Mouse (Mus musculus) hindbrain, postnatal 0 days (tissue): ENCODE measurements at regions not wholly inside any gene's neighbourhood (a gene's known extent, or its start where the extent isn't known, plus 50 kb on each side); places are given as distances from the start of the nearest gene placed in this dataset.
"Not testable (repeated sequence)": the region's sequence is repeated elsewhere in the genome, so short reads cannot be mapped to it uniquely, and the experiment has no call there.

ENCODE experiments used
- ATAC-seq: fragments of 200-750 bp; cut with Nextera tagmentation; 2 replicates; pipeline ENCODE4 v1.8.0; 2017; ENCODE audit warnings: mild to moderate bottlenecking, moderate TSS enrichment, moderate library complexity
- DNase-seq: peaks from one replicate; pipeline ENCODE4 v3.0.0-alpha.2; 2015; ENCODE audit warnings: low spot score
- H3K27ac ChIP-seq: fragments of 300-500 bp; sonication (generic); 2 replicates; pipeline ENCODE4 v1.5.1; 2014; ENCODE audit warnings: mild to moderate bottlenecking
- H3K27me3 ChIP-seq: fragments of 300-500 bp; sonication (generic); 2 replicates; pipeline ENCODE4 v1.6.1; 2014; ENCODE audit warnings: low read length, mixed read lengths; ENCODE audit not compliant: insufficient read depth
- H3K36me3 ChIP-seq: fragments of 300-500 bp; sonication (generic); 2 replicates; pipeline ENCODE4 v1.6.1; 2014; ENCODE audit warnings: low read length, mixed read lengths; ENCODE audit not compliant: insufficient read depth
- H3K4me1 ChIP-seq: fragments of 300-500 bp; sonication (generic); 2 replicates; pipeline ENCODE4 v1.6.1; 2014; ENCODE audit warnings: antibody characterized with exemption, low read length, mixed read lengths; ENCODE audit not compliant: insufficient read depth
- H3K4me2 ChIP-seq: fragments of 300-500 bp; sonication (generic); 2 replicates; pipeline ENCODE4 v1.6.1; 2014; ENCODE audit warnings: low read depth, mild to moderate bottlenecking, low read length, moderate library complexity, mixed read lengths
- H3K4me3 ChIP-seq: fragments of 300-500 bp; sonication (generic); 2 replicates; pipeline ENCODE4 v1.5.1; 2014; ENCODE audit warnings: low read length
- H3K9ac ChIP-seq: fragments of 300-500 bp; sonication (generic); replicated peaks from 2 replicates; pipeline ENCODE4 v1.6.1; 2014; ENCODE audit warnings: mild to moderate bottlenecking, low read length, moderate library complexity, mixed read lengths
- H3K9me3 ChIP-seq: fragments of 300-500 bp; sonication (generic); 2 replicates; pipeline ENCODE4 v1.6.1; 2016; ENCODE audit warnings: low read length, mixed read lengths
- CTCF ChIP-seq: IDR thresholded peaks from 2 replicates; pipeline ENCODE4 v1.5.1; 2016; ENCODE audit warnings: antibody characterized with exemption, control low read depth, low read depth
- WGBS: fragments of 180-500 bp; shearing (Covaris S2); extraction: QIAGEN DNeasy Blood & Tissue Kit; methylation state at CpG from one replicate; pipeline ENCODE4 v1.1.7; 2014; 5-methylcytosine and 5-hydroxymethylcytosine counted together

- DNase-seq (peak; percentile 67), ATAC-seq (peak; percentile 74)
- peak overlapping the region; percentile 11; the same call in 1 of the 2 replicates for H3K27ac ChIP-seq
- peak; percentile 50 for TF ChIP-seq CTCF
- no peaks in the 10 kb centered on the region for H3K4me1 ChIP-seq
- H3K9me3 ChIP-seq, result no peaks in the 10 kb centered on the region
- H3K9ac ChIP-seq, result no peak overlapping the region
- H3K36me3 ChIP-seq, result no peaks in the 10 kb centered on the region
- no peak overlapping the region for H3K4me3 ChIP-seq
- no peaks in the 10 kb centered on the region for H3K27me3 ChIP-seq
- WGBS, result 33% methylated on average over 11 of the region's 11 CpGs
- peak overlapping the region; percentile 38 for H3K4me2 ChIP-seq
These were observed 1078.0 kb downstream of the Diaph3 start for GRCm38 (mm10) chr14:86062885-86063619.

GRCm38 (mm10) chr14:86056991-86057390, 1084.0 kb downstream of the Diaph3 start:
- DNase-seq (peak; percentile 17), ATAC-seq (no peak)
- Histone ChIP-seq H3K4me2 (no peak overlapping the region), H3K36me3 (no peaks in the 10 kb centered on the region), H3K4me1 (no peaks in the 10 kb centered on the region), H3K4me3 (no peak overlapping the region), H3K27ac (no peak overlapping the region), H3K27me3 (no peaks in the 10 kb centered on the region), H3K9ac (no peak overlapping the region), H3K9me3 (no peaks in the 10 kb centered on the region)
- TF ChIP-seq CTCF, result no peak
- 58% methylated on average over 4 of the region's 4 CpGs for WGBS

- H3K4me2 ChIP-seq, result no peak overlapping the region
- ATAC-seq (no peak), DNase-seq (no peak)
- WGBS, result 92% methylated on average over 1 of the region's 1 CpGs
- H3K4me1 ChIP-seq, result no peaks in the 10 kb centered on the region
- no peak overlapping the region for H3K9ac ChIP-seq
- H3K36me3 ChIP-seq, result no peaks in the 10 kb centered on the region
- H3K27ac ChIP-seq, result no peak overlapping the region
- TF ChIP-seq CTCF, result no peak
- H3K9me3 ChIP-seq, result no peaks in the 10 kb centered on the region
- no peak overlapping the region for H3K4me3 ChIP-seq
- H3K27me3 ChIP-seq, result no peaks in the 10 kb centered on the region
These were observed 1086.4 kb downstream of the Diaph3 start for GRCm38 (mm10) chr14:86054668-86055067.

GRCm38 (mm10) chr14:86029401-86029800, 1111.6 kb downstream of the Diaph3 start:
- no peaks in the 10 kb centered on the region for H3K27me3 ChIP-seq
- H3K36me3 ChIP-seq, result no peaks in the 10 kb centered on the region
- H3K4me3 ChIP-seq, result no peak overlapping the region
- TF ChIP-seq CTCF, result no peak
- no peak overlapping the region for H3K9ac ChIP-seq
- no peaks in the 10 kb centered on the region for H3K4me1 ChIP-seq
- DNase-seq (no peak), ATAC-seq (no peak)
- no peaks in the 10 kb centered on the region for H3K9me3 ChIP-seq
- no peak overlapping the region for H3K27ac ChIP-seq
- no peak overlapping the region for H3K4me2 ChIP-seq

GRCm38 (mm10) chr14:86017611-86018010, 1123.4 kb downstream of the Diaph3 start:
- ATAC-seq, DNase-seq, H3K4me3 ChIP-seq, H3K27me3 ChIP-seq, H3K9ac ChIP-seq, H3K4me1 ChIP-seq, H3K9me3 ChIP-seq, H3K4me2 ChIP-seq, H3K27ac ChIP-seq, H3K36me3 ChIP-seq: not testable (repeated sequence)
- WGBS, result 85% methylated on average over 2 of the region's 2 CpGs
